Mouse (Mus musculus): ENCODE data around the gene 1810043G02Rik. TPM values are rescaled to one million over a fixed set of nuclear protein-coding genes. Genes with fewer than 3 reads are reported as not detected.

Gene 1810043G02Rik
- polyA plus RNA-seq, 1 experiment from 2014 or later = 39.6 TPM

GRCm38 (mm10) chr10:78029080-78029479, 50.8 kb downstream of the 1810043G02Rik start:
- DNase-seq (ENCODE audit: low spot score) = no peak
- 85% methylated on average over 1 of the region's 1 CpGs for WGBS
- H3K36me3 ChIP-seq = no peaks in the 10 kb centered on the region

GRCm38 (mm10) chr10:78031987-78032386, 53.7 kb downstream of the 1810043G02Rik start:
- Histone ChIP-seq H3K27me3 (ENCODE audit: low read depth, poor library complexity, severe bottlenecking) (no peaks in the 10 kb centered on the region), H3K4me1 (no peaks in the 10 kb centered on the region), H3K36me3 (no peaks in the 10 kb centered on the region), H3K9me3 (replicated peaks) (no peaks in the 10 kb centered on the region), H3K4me3 (no peak overlapping the region), H3K27ac (replicated peaks) (no peak overlapping the region)
- DNase-seq (ENCODE audit: low spot score) = no peak
- 93% methylated on average over 2 of the region's 2 CpGs for WGBS

More at GRCm38 (mm10) chr10:78029080-78029479, 50.8 kb downstream of the 1810043G02Rik start:
- Histone ChIP-seq H3K4me3 (no peak overlapping the region), H3K4me1 (no peaks in the 10 kb centered on the region), H3K27ac (replicated peaks) (no peak overlapping the region), H3K9me3 (replicated peaks) (no peaks in the 10 kb centered on the region), H3K27me3 (ENCODE audit: low read depth, poor library complexity, severe bottlenecking) (no peaks in the 10 kb centered on the region)

Other genes starting within 250 kb of the 1810043G02Rik start
- gene Gm18596, start 235.9 kb upstream of the 1810043G02Rik start, polyA plus RNA-seq (2016; fragmentation: Nextera tagmentation; extraction: Ambion mirVana) = not detected in 2 replicates
- not detected in 2 replicates for gene Gm9736, start 227.2 kb upstream of the 1810043G02Rik start, polyA plus RNA-seq (2016; fragmentation: Nextera tagmentation; extraction: Ambion mirVana)
- gene Gm3233, start 218.8 kb upstream of the 1810043G02Rik start, polyA plus RNA-seq (2016; fragmentation: Nextera tagmentation; extraction: Ambion mirVana) = not detected in 2 replicates
- gene Gm3238, start 207.2 kb upstream of the 1810043G02Rik start, polyA plus RNA-seq (2016; fragmentation: Nextera tagmentation; extraction: Ambion mirVana) = not detected in 2 replicates
- not detected in 2 replicates for gene Gm7138, start 201.6 kb upstream of the 1810043G02Rik start, polyA plus RNA-seq (2016; fragmentation: Nextera tagmentation; extraction: Ambion mirVana)
- not detected in 2 replicates for gene Gm3250, start 196.0 kb upstream of the 1810043G02Rik start, polyA plus RNA-seq (2016; fragmentation: Nextera tagmentation; extraction: Ambion mirVana)
- not detected in 2 replicates for gene Gm7137, start 190.3 kb upstream of the 1810043G02Rik start, polyA plus RNA-seq (2016; fragmentation: Nextera tagmentation; extraction: Ambion mirVana)
- not detected in 2 replicates for gene Gm9639, start 183.4 kb upstream of the 1810043G02Rik start, polyA plus RNA-seq (2016; fragmentation: Nextera tagmentation; extraction: Ambion mirVana)
- not detected in 2 replicates for gene Gm19668, start 179.4 kb upstream of the 1810043G02Rik start, polyA plus RNA-seq (2016; fragmentation: Nextera tagmentation; extraction: Ambion mirVana)
- not detected in 2 replicates for gene Gm9507, start 166.7 kb upstream of the 1810043G02Rik start, polyA plus RNA-seq (2016; fragmentation: Nextera tagmentation; extraction: Ambion mirVana)
- gene Gm2696, start 163.8 kb upstream of the 1810043G02Rik start, polyA plus RNA-seq (2016; fragmentation: Nextera tagmentation; extraction: Ambion mirVana) = not detected in 2 replicates
- not detected in 2 replicates for gene Krtap10-4, start 151.4 kb upstream of the 1810043G02Rik start, polyA plus RNA-seq (2016; fragmentation: Nextera tagmentation; extraction: Ambion mirVana)
- not detected in 2 replicates for gene Krtap10-10, start 142.6 kb upstream of the 1810043G02Rik start, polyA plus RNA-seq (2016; fragmentation: Nextera tagmentation; extraction: Ambion mirVana)
- gene Gm36176, start 131.7 kb upstream of the 1810043G02Rik start, polyA plus RNA-seq (2016; fragmentation: Nextera tagmentation; extraction: Ambion mirVana) = not detected in 2 replicates
- not detected in 2 replicates for gene Gm10318, start 125.7 kb upstream of the 1810043G02Rik start, polyA plus RNA-seq (2016; fragmentation: Nextera tagmentation; extraction: Ambion mirVana)
- not detected in 2 replicates for gene Gm3285, start 116.5 kb upstream of the 1810043G02Rik start, polyA plus RNA-seq (2016; fragmentation: Nextera tagmentation; extraction: Ambion mirVana)
- 2.3 and 3.2 TPM in 2 replicates for gene Lrrc3, start 76.0 kb upstream of the 1810043G02Rik start, polyA plus RNA-seq (2016; fragmentation: Nextera tagmentation; extraction: Ambion mirVana)
- gene Trpm2, start 8.0 kb upstream of the 1810043G02Rik start, polyA plus RNA-seq (2016; fragmentation: Nextera tagmentation; extraction: Ambion mirVana) = 0.84 and 0.88 TPM in 2 replicates
- gene Pfkl, start 31.6 kb downstream of the 1810043G02Rik start, polyA plus RNA-seq (2016; fragmentation: Nextera tagmentation; extraction: Ambion mirVana) = 203 and 242 TPM in 2 replicates
- gene Dnmt3l, start 63.4 kb downstream of the 1810043G02Rik start, polyA plus RNA-seq (2016; fragmentation: Nextera tagmentation; extraction: Ambion mirVana) = 0.12 and 0.14 TPM in 2 replicates
- 0.12 and 0.19 TPM in 2 replicates for gene Aire, start 65.1 kb downstream of the 1810043G02Rik start, polyA plus RNA-seq (2016; fragmentation: Nextera tagmentation; extraction: Ambion mirVana)
- gene Icosl, start 90.8 kb downstream of the 1810043G02Rik start, polyA plus RNA-seq (2016; fragmentation: Nextera tagmentation; extraction: Ambion mirVana) = 2.2 and 2.6 TPM in 2 replicates
- 17.7 and 18.2 TPM in 2 replicates for gene D10Jhu81e, start 191.3 kb downstream of the 1810043G02Rik start, polyA plus RNA-seq (2016; fragmentation: Nextera tagmentation; extraction: Ambion mirVana)
- gene Pwp2, start 206.6 kb downstream of the 1810043G02Rik start, polyA plus RNA-seq (2016; fragmentation: Nextera tagmentation; extraction: Ambion mirVana) = 29.8 and 31.1 TPM in 2 replicates